Mouse (Mus musculus) bone marrow, adult 2 months (tissue): ENCODE data around the gene Rpn1. TPM values are rescaled to one million over a fixed set of nuclear protein-coding genes. Genes with fewer than 3 reads are reported as not detected.
"Not testable (repeated sequence)": the region's sequence is repeated elsewhere in the genome, so short reads cannot be mapped to it uniquely, and the experiment has no call there.

Experiments used
- H3K27ac ChIP-seq: fragments of 200-500 bp; 2 replicates; pipeline ENCODE4 v1.5.1; 2012; ENCODE audit warnings: low read depth, mild to moderate bottlenecking, control low read depth, inconsistent platforms, low read length; ENCODE audit not compliant: control insufficient read depth, poor library complexity, insufficient read depth
- H3K4me1 ChIP-seq: fragments of 200-500 bp; 2 replicates; pipeline ENCODE4 v1.6.1; 2011; ENCODE audit warnings: low read length; ENCODE audit not compliant: control insufficient read depth, insufficient read depth
- H3K4me3 ChIP-seq: fragments of 200-500 bp; replicated peaks from 2 replicates; pipeline ENCODE3; 2011; ENCODE audit warnings: mild to moderate bottlenecking, low read depth, low read length, control low read depth; ENCODE audit not compliant: control insufficient read depth
- CTCF ChIP-seq: fragments of 200-500 bp; IDR thresholded peaks from 2 replicates; pipeline ENCODE4 v1.5.1; 2011; ENCODE audit warnings: low read length, control low read depth; ENCODE audit not compliant: control insufficient read depth, insufficient read depth
- POLR2A ChIP-seq: fragments of 200-500 bp; IDR thresholded peaks from 2 replicates; pipeline ENCODE4 v1.6.1; 2011; ENCODE audit warnings: low read depth, mild to moderate bottlenecking, control low read depth, low read length, borderline replicate concordance; ENCODE audit not compliant: control insufficient read depth
- WGBS: fragments of 180-500 bp; shearing (Covaris S2); methylation state at CpG from one replicate; pipeline ENCODE4 v1.1.7; 2018; 5-methylcytosine and 5-hydroxymethylcytosine counted together
- polyA plus RNA-seq: library from polyadenylated mRNA; stranded (reverse); fragments of >200 nt; gene quantifications from 2 replicates; pipeline ENCODE4 v1.2.4, GENCODE M21; 2011; ENCODE audit warnings: low replicate concordance; ENCODE audit not compliant: missing spikeins, insufficient read depth, insufficient read length

Rpn1 gene
- polyA plus RNA-seq, 1 experiment = 38.7 TPM

GRCm38 (mm10) chr6:88117184-88117575 lies 32.9 kb downstream of the Rpn1 start:
- 30% methylated on average over 10 of the region's 10 CpGs for WGBS
- Histone ChIP-seq H3K27ac (peak overlapping the region; percentile 54), H3K4me1 (peaks cover 13% of the 10 kb centered on the region)

GRCm38 (mm10) chr6:88119309-88119708 lies 35.0 kb downstream of the Rpn1 start:
- no peak overlapping the region for H3K27ac ChIP-seq
- H3K4me3 ChIP-seq = no peak overlapping the region
- WGBS = 71% methylated on average over 5 of the region's 5 CpGs
- TF ChIP-seq POLR2A (no peak), CTCF (peak; percentile 32; the same call in 1 of the 2 replicates)
- peaks cover 14% of the 10 kb centered on the region for H3K4me1 ChIP-seq

More at GRCm38 (mm10) chr6:88117184-88117575, 32.9 kb downstream of the Rpn1 start:
- TF ChIP-seq CTCF (no peak), POLR2A (peak; percentile 27; the same call in 1 of the 2 replicates)
- H3K4me3 ChIP-seq = no peak overlapping the region

GRCm38 (mm10) chr6:88120813-88121212 lies 36.5 kb downstream of the Rpn1 start:
- Histone ChIP-seq H3K27ac (no peak overlapping the region), H3K4me1 (peaks cover 12% of the 10 kb centered on the region), H3K4me3 (no peak overlapping the region)
- WGBS = 71% methylated on average over 7 of the region's 7 CpGs
- TF ChIP-seq POLR2A = no peak
- TF ChIP-seq CTCF = no peak

GRCm38 (mm10) chr6:88121781-88122180 lies 37.5 kb downstream of the Rpn1 start:
- H3K27ac ChIP-seq = no peak overlapping the region
- TF ChIP-seq CTCF (no peak), POLR2A (no peak)
- H3K4me1 ChIP-seq = peaks cover 8% of the 10 kb centered on the region
- 29% methylated on average over 2 of the region's 2 CpGs for WGBS
- H3K4me3 ChIP-seq = no peak overlapping the region

GRCm38 (mm10) chr6:88123150-88123857 lies 39.0 kb downstream of the Rpn1 start:
- Histone ChIP-seq H3K4me3 (no peak overlapping the region), H3K27ac (peak overlapping the region; percentile 51), H3K4me1 (peaks cover 4% of the 10 kb centered on the region)
- 30% methylated on average over 11 of the region's 11 CpGs for WGBS
- TF ChIP-seq POLR2A (no peak), CTCF (peak; percentile 58; the same call in 1 of the 2 replicates)

- Histone ChIP-seq H3K4me3 (no peak overlapping the region), H3K4me1 (peaks cover 3% of the 10 kb centered on the region)
Observed at GRCm38 (mm10) chr6:88123858-88124261, 39.6 kb downstream of the Rpn1 start.

GRCm38 (mm10) chr6:88124551-88124950 lies 40.3 kb downstream of the Rpn1 start:
- 83% methylated on average over 4 of the region's 4 CpGs for WGBS
- TF ChIP-seq CTCF = no peak
- TF ChIP-seq POLR2A = no peak
- Histone ChIP-seq H3K4me1 (peaks cover 3% of the 10 kb centered on the region), H3K4me3 (no peak overlapping the region), H3K27ac (no peak overlapping the region)

More at GRCm38 (mm10) chr6:88123858-88124261, 39.6 kb downstream of the Rpn1 start:
- 5% methylated on average over 9 of the region's 9 CpGs for WGBS
- peak overlapping the region; percentile 51; the same call in 1 of the 2 replicates for H3K27ac ChIP-seq
- TF ChIP-seq POLR2A = no peak
- TF ChIP-seq CTCF = peak; percentile 51; the same call in 1 of the 2 replicates

- H3K27ac ChIP-seq, H3K4me1 ChIP-seq, H3K4me3 ChIP-seq: not testable (repeated sequence)
- 83% methylated on average over 10 of the region's 10 CpGs for WGBS
Observed at GRCm38 (mm10) chr6:88125815-88126214, 41.5 kb downstream of the Rpn1 start.
